Mouse (Mus musculus): ENCODE measurements around the gene Rpl23a. TPM values are rescaled to one million over a fixed set of nuclear protein-coding genes. Genes with fewer than 3 reads are reported as not detected.

Rpl23a gene
- polyA plus RNA-seq, 1 experiment from 2014 or later, result 768 TPM

GRCm38 (mm10) chr11:78151161-78151560 lies 32.2 kb downstream of the Rpl23a start:
- peak; percentile 75 for TF ChIP-seq CTCF (IDR thresholded peaks at IDR 0.05; ENCODE audit: low read depth)
- H3K27me3 ChIP-seq (replicated peaks; ENCODE audit: control insufficient read depth, insufficient read depth, low read length), result no peaks in the 10 kb centered on the region
- ATAC-seq, result no peak

GRCm38 (mm10) chr11:78146707-78147543 lies 36.5 kb downstream of the Rpl23a start:
- Histone ChIP-seq H3K4me1 (replicated peaks; ENCODE audit: control insufficient read depth, insufficient read depth, low read length) (no peaks in the 10 kb centered on the region), H3K27me3 (replicated peaks; ENCODE audit: control insufficient read depth, insufficient read depth, low read length) (no peaks in the 10 kb centered on the region), H3K36me3 (ENCODE audit: control insufficient read depth, insufficient read depth) (peaks cover 55% of the 10 kb centered on the region), H3K9me3 (ENCODE audit: control insufficient read depth) (no peaks in the 10 kb centered on the region), H3K27ac (ENCODE audit: low read depth, low read length) (no peak overlapping the region), H3K4me2 (replicated peaks; ENCODE audit: low read depth) (no peak overlapping the region), H3K4me3 (ENCODE audit: low read depth, low read length) (no peak overlapping the region), H3K9ac (ENCODE audit: low read depth, low read length) (no peak overlapping the region)
- WGBS, result 86% methylated on average over 6 of the region's 6 CpGs
- no peak for TF ChIP-seq CTCF (IDR thresholded peaks at IDR 0.05; ENCODE audit: low read depth)
- no peak for ATAC-seq

More at GRCm38 (mm10) chr11:78151161-78151560, 32.2 kb downstream of the Rpl23a start:
- Histone ChIP-seq H3K36me3 (ENCODE audit: control insufficient read depth, insufficient read depth) (peaks cover 45% of the 10 kb centered on the region), H3K9ac (ENCODE audit: low read depth, low read length) (no peak overlapping the region), H3K9me3 (ENCODE audit: control insufficient read depth) (no peaks in the 10 kb centered on the region), H3K27ac (ENCODE audit: low read depth, low read length) (no peak overlapping the region), H3K4me3 (ENCODE audit: low read depth, low read length) (no peak overlapping the region), H3K4me1 (replicated peaks; ENCODE audit: control insufficient read depth, insufficient read depth, low read length) (no peaks in the 10 kb centered on the region), H3K4me2 (replicated peaks; ENCODE audit: low read depth) (no peak overlapping the region)
- WGBS, result 45% methylated on average over 1 of the region's 1 CpGs

GRCm38 (mm10) chr11:78146168-78146567 lies 37.2 kb downstream of the Rpl23a start:
- Histone ChIP-seq H3K4me3 (ENCODE audit: low read depth, low read length) (no peak overlapping the region), H3K27me3 (replicated peaks; ENCODE audit: control insufficient read depth, insufficient read depth, low read length) (no peaks in the 10 kb centered on the region), H3K4me2 (replicated peaks; ENCODE audit: low read depth) (no peak overlapping the region), H3K36me3 (ENCODE audit: control insufficient read depth, insufficient read depth) (peaks cover 55% of the 10 kb centered on the region), H3K9ac (ENCODE audit: low read depth, low read length) (no peak overlapping the region), H3K27ac (ENCODE audit: low read depth, low read length) (no peak overlapping the region), H3K9me3 (ENCODE audit: control insufficient read depth) (no peaks in the 10 kb centered on the region), H3K4me1 (replicated peaks; ENCODE audit: control insufficient read depth, insufficient read depth, low read length) (no peaks in the 10 kb centered on the region)
- ATAC-seq, result no peak
- 80% methylated on average over 5 of the region's 5 CpGs for WGBS
- peak; percentile 50 for TF ChIP-seq CTCF (IDR thresholded peaks at IDR 0.05; ENCODE audit: low read depth)

DNA sequence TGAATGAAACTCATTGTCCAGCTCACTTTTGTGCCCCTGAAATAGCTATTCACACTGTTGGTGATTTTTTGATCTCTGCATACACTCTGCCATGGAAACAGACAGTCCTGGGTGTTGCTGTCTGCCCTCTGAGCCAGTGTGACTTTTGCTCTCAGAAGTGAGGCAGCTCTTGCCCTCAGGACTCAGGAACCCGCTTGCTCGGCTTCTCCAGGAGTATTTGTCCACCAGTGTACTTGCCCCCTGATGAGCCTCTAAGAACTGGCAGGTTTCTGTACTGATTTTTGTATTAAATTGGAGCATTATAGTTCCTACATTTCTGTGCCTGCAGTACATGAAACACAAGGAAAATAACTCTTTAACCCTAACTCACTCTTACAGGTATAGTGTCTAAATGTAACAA lies 39.9 kb downstream of the Rpl23a start:
- H3K27ac ChIP-seq (ENCODE audit: low read depth, low read length), result no peak overlapping the region
- H3K27me3 ChIP-seq (replicated peaks; ENCODE audit: control insufficient read depth, insufficient read depth, low read length), result no peaks in the 10 kb centered on the region
- H3K4me2 ChIP-seq (replicated peaks; ENCODE audit: low read depth), result no peak overlapping the region
- whole genome bisulfite sequencing, result 68% methylated on average over 2 of the region's 2 CpGs
- no peaks in the 10 kb centered on the region for H3K4me1 ChIP-seq (replicated peaks; ENCODE audit: control insufficient read depth, insufficient read depth, low read length)
- peaks cover 44% of the 10 kb centered on the region for H3K36me3 ChIP-seq (ENCODE audit: control insufficient read depth, insufficient read depth)
- H3K9ac ChIP-seq (ENCODE audit: low read depth, low read length), result no peak overlapping the region
- no peaks in the 10 kb centered on the region for H3K9me3 ChIP-seq (ENCODE audit: control insufficient read depth)
- TF ChIP-seq CTCF (IDR thresholded peaks at IDR 0.05; ENCODE audit: low read depth), result no peak
- ATAC-seq, result no peak
- H3K4me3 ChIP-seq (ENCODE audit: low read depth, low read length), result no peak overlapping the region

DNA sequence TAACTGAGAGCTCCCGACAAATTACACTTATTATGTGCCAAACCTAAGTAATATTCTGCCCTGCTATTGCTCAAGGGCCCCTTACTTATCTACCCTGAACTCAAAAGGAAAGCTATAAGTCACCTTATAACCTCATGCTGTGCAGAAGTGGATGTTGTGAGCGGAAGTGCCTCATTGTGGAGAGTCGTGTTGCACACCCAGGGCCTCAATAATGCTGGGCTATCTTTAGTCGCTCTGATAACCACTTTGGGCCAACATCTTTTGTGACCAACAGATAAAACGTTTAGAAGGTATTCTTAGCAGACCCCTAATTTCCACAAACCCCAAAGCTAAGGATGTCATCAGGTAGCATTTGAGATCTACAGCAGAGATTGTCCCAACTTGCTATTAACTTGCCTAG lies 42.7 kb downstream of the Rpl23a start:
- Histone ChIP-seq H3K27ac (ENCODE audit: low read depth, low read length) (no peak overlapping the region), H3K9ac (ENCODE audit: low read depth, low read length) (no peak overlapping the region), H3K9me3 (ENCODE audit: control insufficient read depth) (no peaks in the 10 kb centered on the region), H3K27me3 (replicated peaks; ENCODE audit: control insufficient read depth, insufficient read depth, low read length) (no peaks in the 10 kb centered on the region), H3K4me3 (ENCODE audit: low read depth, low read length) (no peak overlapping the region), H3K4me2 (replicated peaks; ENCODE audit: low read depth) (no peak overlapping the region), H3K36me3 (ENCODE audit: control insufficient read depth, insufficient read depth) (peaks cover 28% of the 10 kb centered on the region), H3K4me1 (replicated peaks; ENCODE audit: control insufficient read depth, insufficient read depth, low read length) (no peaks in the 10 kb centered on the region)
- whole genome bisulfite sequencing, result 48% methylated on average over 5 of the region's 5 CpGs
- no peak for TF ChIP-seq CTCF (IDR thresholded peaks at IDR 0.05; ENCODE audit: low read depth)
- ATAC-seq, result no peak

DNA sequence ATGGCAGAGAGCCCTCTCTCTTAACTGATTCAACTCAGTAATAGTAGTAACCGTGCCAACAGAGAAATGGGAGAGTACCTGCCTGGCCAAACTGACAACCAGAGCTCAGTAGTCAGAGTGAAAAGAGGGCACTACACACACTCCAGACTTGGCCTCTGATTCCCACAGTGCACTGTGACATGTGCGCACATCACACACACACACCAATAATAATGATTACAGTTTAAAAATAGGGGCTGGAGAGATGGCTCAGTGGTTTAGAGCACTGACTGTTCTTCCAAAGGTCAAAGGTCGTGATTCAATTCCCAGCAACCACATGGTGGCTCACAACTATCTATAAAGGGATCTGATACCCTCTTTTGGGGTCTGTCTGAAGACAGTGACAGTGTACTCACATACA lies 45.4 kb downstream of the Rpl23a start:
- H3K27ac ChIP-seq (ENCODE audit: low read depth, low read length), result no peak overlapping the region
- no peak for ATAC-seq
- H3K4me3 ChIP-seq (ENCODE audit: low read depth, low read length), result no peak overlapping the region
- WGBS, result 79% methylated on average over 3 of the region's 3 CpGs
- no peaks in the 10 kb centered on the region for H3K27me3 ChIP-seq (replicated peaks; ENCODE audit: control insufficient read depth, insufficient read depth, low read length)
- H3K9ac ChIP-seq (ENCODE audit: low read depth, low read length), result no peak overlapping the region
- H3K4me1 ChIP-seq (replicated peaks; ENCODE audit: control insufficient read depth, insufficient read depth, low read length), result no peaks in the 10 kb centered on the region
- no peaks in the 10 kb centered on the region for H3K9me3 ChIP-seq (ENCODE audit: control insufficient read depth)
- H3K36me3 ChIP-seq (ENCODE audit: control insufficient read depth, insufficient read depth), result peaks cover 2% of the 10 kb centered on the region
- no peak overlapping the region for H3K4me2 ChIP-seq (replicated peaks; ENCODE audit: low read depth)
- TF ChIP-seq CTCF (IDR thresholded peaks at IDR 0.05; ENCODE audit: low read depth), result no peak
